Mouse (Mus musculus) limb, embryonic 14.5 days (tissue): ENCODE measurements around the gene Olfr457. TPM values are rescaled to one million over a fixed set of nuclear protein-coding genes. Genes with fewer than 3 reads are reported as not detected.

Experiments
- ATAC-seq: fragments of 200-750 bp; cut with Nextera tagmentation; 2 replicates; pipeline ENCODE4 v1.8.0; 2017; ENCODE audit warnings: low read depth, moderate number of reproducible peaks, moderate TSS enrichment; ENCODE audit not compliant: low FRiP score
- DNase-seq: peaks from one replicate; pipeline ENCODE4 v3.0.0-alpha.2; 2015; ENCODE audit warnings: low spot score
- H3K27ac ChIP-seq: fragments of 300-500 bp; sonication (generic); replicated peaks from 2 replicates; pipeline ENCODE4 v1.5.1; 2014; ENCODE audit warnings: low read depth, mild to moderate bottlenecking, low read length, moderate library complexity, mixed read lengths
- H3K27me3 ChIP-seq: fragments of 300-500 bp; sonication (generic); 2 replicates; pipeline ENCODE4 v1.6.1; 2014; ENCODE audit warnings: low read length, mixed read lengths; ENCODE audit not compliant: control insufficient read depth, insufficient read depth
- H3K36me3 ChIP-seq: fragments of 300-500 bp; sonication (generic); 2 replicates; pipeline ENCODE4 v1.6.1; 2014; ENCODE audit warnings: mild to moderate bottlenecking, low read length, moderate library complexity, mixed read lengths; ENCODE audit not compliant: control insufficient read depth, insufficient read depth
- H3K4me1 ChIP-seq: fragments of 300-500 bp; sonication (generic); 2 replicates; pipeline ENCODE4 v1.6.1; 2014; ENCODE audit warnings: antibody characterized with exemption, low read length, mixed read lengths; ENCODE audit not compliant: control insufficient read depth, insufficient read depth
- H3K4me2 ChIP-seq: fragments of 300-500 bp; sonication (generic); replicated peaks from 2 replicates; pipeline ENCODE4 v1.6.1; 2014; ENCODE audit warnings: low read depth, mild to moderate bottlenecking, low read length, moderate library complexity; ENCODE audit not compliant: severe bottlenecking
- H3K4me3 ChIP-seq: fragments of 300-500 bp; sonication (generic); replicated peaks from 2 replicates; pipeline ENCODE4 v1.5.1; 2014; ENCODE audit warnings: low read length
- H3K9ac ChIP-seq: fragments of 300-500 bp; sonication (generic); 2 replicates; pipeline ENCODE4 v1.6.1; 2014; ENCODE audit warnings: mild to moderate bottlenecking, low read depth, low read length, moderate library complexity; ENCODE audit not compliant: severe bottlenecking
- H3K9me3 ChIP-seq: fragments of 300-500 bp; sonication (generic); 2 replicates; pipeline ENCODE4 v1.6.1; 2016; ENCODE audit warnings: low read length; ENCODE audit not compliant: control insufficient read depth
- POLR2A ChIP-seq: fragments of 200-500 bp; IDR thresholded peaks from 2 replicates; pipeline ENCODE4 v1.8.0; 2012; ENCODE audit warnings: inconsistent platforms, mild to moderate bottlenecking, moderate library complexity, borderline replicate concordance; ENCODE audit not compliant: insufficient read depth, insufficient read length; ENCODE audit errors: extremely low read depth
- WGBS: fragments of 180-500 bp; shearing (Covaris S2); extraction: QIAGEN DNeasy Blood & Tissue Kit; methylation state at CpG from one replicate; pipeline ENCODE4 v1.1.7; 2014; 5-methylcytosine and 5-hydroxymethylcytosine counted together
- polyA plus RNA-seq, 2 experiments: library from polyadenylated mRNA; depleted of rRNA in 1 of 2; stranded (reverse) in 1 of 2; unstranded in 1 of 2; fragments of >200 nt; fragmentation: Nextera tagmentation in 1 of 2; extraction: Ambion mirVana in 1 of 2; gene quantifications; 2 replicates each; pipeline versions ENCODE4 v1.2.1 to v1.2.3; 2012 to 2014

Gene Olfr457
- polyA plus RNA-seq, 2 experiments, result not detected

DNA sequence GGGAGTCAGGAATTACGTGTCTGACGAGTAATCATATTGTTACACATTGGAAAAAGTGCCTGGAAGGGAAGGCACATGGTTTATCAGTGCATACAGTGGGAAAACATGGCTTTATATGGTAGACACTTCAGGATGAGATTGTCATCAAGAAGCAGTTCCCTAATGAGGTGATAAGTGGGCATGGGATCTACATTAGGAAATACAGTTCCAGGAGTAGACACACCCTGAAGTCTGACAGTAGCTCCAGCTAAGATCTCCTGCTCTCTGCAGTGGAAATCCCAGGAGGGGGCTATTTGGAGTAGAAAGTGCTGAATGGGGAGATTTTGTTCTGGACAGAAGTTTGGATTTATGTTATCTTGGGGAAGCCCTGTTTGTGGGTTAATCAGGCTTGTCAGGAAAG is 34.7 kb downstream of the Olfr457 start:
- no peak for TF ChIP-seq POLR2A
- no peaks in the 10 kb centered on the region for H3K27me3 ChIP-seq
- H3K9me3 ChIP-seq, result no peaks in the 10 kb centered on the region
- no peak overlapping the region for H3K4me3 ChIP-seq
- 75% methylated on average over 2 of the region's 2 CpGs for WGBS
- no peaks in the 10 kb centered on the region for H3K4me1 ChIP-seq
- H3K4me2 ChIP-seq, result no peak overlapping the region
- no peaks in the 10 kb centered on the region for H3K36me3 ChIP-seq
- no peak for ATAC-seq
- no peak overlapping the region for H3K9ac ChIP-seq
- no peak for DNase-seq
- H3K27ac ChIP-seq, result no peak overlapping the region

DNA sequence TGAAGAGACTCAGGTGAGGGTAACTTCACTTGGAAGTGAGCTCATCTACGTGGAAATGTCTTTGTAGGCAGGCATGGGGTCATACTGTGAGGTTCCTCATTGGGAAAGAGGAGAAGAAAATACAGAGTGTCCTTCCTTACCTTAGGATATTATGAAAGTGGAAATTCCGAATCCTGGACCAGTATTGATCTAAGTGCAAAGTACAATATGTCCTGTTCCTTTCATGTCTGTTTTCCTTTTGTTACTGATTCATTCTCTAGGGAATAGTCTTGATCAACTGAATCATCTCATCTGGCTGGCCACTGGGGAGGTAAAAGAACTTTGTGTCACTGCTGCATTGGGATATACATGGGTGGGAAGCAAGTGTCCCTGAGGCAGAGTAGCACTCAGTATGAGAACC is 40.6 kb downstream of the Olfr457 start:
- ATAC-seq, result no peak

GRCm38 (mm10) chr6:42434446-42434845 is 41.7 kb downstream of the Olfr457 start, which contains the start of gene Tas2r126:
Gene Tas2r126 (plus strand): TSS chr6:42434535.
- Histone ChIP-seq H3K9me3 (no peaks in the 10 kb centered on the region), H3K9ac (no peak within 1 kb of the TSS), H3K27me3 (no peaks in the 10 kb centered on the region), H3K4me1 (no peaks in the 10 kb centered on the region), H3K27ac (no peak within 1 kb of the TSS), H3K4me2 (no peak within 1 kb of the TSS), H3K36me3 (no peaks in the 10 kb centered on the region), H3K4me3 (no peak within 1 kb of the TSS)
- 88% methylated on average over 6 of the region's 6 CpGs for WGBS
- DNase-seq (no peak), ATAC-seq (no peak)
- TF ChIP-seq POLR2A, result no peak

More for the DNA sequence above, 40.6 kb downstream of the Olfr457 start:
- Histone ChIP-seq H3K9ac (no peak overlapping the region), H3K4me2 (no peak overlapping the region), H3K27ac (no peak overlapping the region), H3K27me3 (no peaks in the 10 kb centered on the region), H3K4me1 (no peaks in the 10 kb centered on the region), H3K9me3 (no peaks in the 10 kb centered on the region), H3K36me3 (no peaks in the 10 kb centered on the region), H3K4me3 (no peak overlapping the region)
- no peak for TF ChIP-seq POLR2A
- WGBS, result 68% methylated on average over 2 of the region's 2 CpGs
- DNase-seq, result no peak

DNA sequence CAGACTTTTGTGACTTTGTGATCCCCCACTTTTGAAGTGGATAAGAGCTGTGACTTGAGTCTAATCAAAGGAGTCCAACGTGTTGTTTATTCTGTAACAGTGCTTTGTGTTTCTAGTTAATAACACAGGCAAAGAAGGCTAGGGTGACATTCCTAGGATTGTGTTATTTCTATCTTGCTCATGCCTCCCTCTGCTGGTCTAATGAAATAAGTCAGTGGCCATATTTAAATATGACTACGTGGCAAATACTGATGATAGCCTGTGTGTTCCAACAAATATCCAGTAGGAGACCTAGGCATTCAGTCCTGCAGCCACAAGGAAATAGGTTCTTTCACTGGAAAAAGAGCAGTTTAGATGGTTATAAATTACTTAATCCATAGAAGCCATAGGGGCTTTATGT is 42.6 kb downstream of the Olfr457 start:
- Histone ChIP-seq H3K9ac (no peak overlapping the region), H3K27me3 (no peaks in the 10 kb centered on the region), H3K36me3 (no peaks in the 10 kb centered on the region), H3K27ac (no peak overlapping the region), H3K4me2 (no peak overlapping the region), H3K4me1 (no peaks in the 10 kb centered on the region), H3K4me3 (no peak overlapping the region), H3K9me3 (no peaks in the 10 kb centered on the region)
- WGBS, result 68% methylated on average over 2 of the region's 2 CpGs
- DNase-seq (no peak), ATAC-seq (no peak)
- TF ChIP-seq POLR2A, result no peak

DNA sequence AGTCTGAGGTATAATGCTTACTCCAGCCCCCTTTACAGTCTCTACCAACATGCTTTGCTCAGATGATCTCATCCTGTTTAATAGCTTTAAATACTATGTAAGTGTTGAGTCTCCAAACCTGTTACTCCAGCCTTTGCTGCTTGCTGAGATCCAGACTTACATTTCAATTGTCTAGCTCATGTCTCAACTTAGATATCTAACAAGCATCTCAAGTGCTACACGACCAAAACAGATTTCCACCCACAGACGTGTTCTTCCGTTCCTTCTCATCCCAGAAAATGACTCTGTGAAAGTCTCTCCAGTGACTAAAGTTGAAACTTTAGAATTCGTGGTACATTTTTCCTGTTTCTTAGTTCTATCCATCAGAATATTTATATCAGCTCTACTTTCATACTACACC is 49.8 kb downstream of the Olfr457 start:
- no peak overlapping the region for H3K4me3 ChIP-seq
- no peaks in the 10 kb centered on the region for H3K27me3 ChIP-seq
- no peak overlapping the region for H3K4me2 ChIP-seq
- no peak for TF ChIP-seq POLR2A
- ATAC-seq (no peak), DNase-seq (no peak)
- no peak overlapping the region for H3K27ac ChIP-seq
- no peak overlapping the region for H3K9ac ChIP-seq
- WGBS, result 83% methylated on average over 4 of the region's 4 CpGs
- H3K9me3 ChIP-seq, result no peaks in the 10 kb centered on the region
- no peaks in the 10 kb centered on the region for H3K4me1 ChIP-seq
- H3K36me3 ChIP-seq, result no peaks in the 10 kb centered on the region

- ATAC-seq (no peak), DNase-seq (no peak)
- H3K4me3 ChIP-seq, result no peak overlapping the region
- no peaks in the 10 kb centered on the region for H3K4me1 ChIP-seq
- no peak overlapping the region for H3K4me2 ChIP-seq
- H3K36me3 ChIP-seq, result no peaks in the 10 kb centered on the region
- no peak overlapping the region for H3K9ac ChIP-seq
- 95% methylated on average over 3 of the region's 3 CpGs for WGBS
- no peak overlapping the region for H3K27ac ChIP-seq
- H3K27me3 ChIP-seq, result no peaks in the 10 kb centered on the region
- TF ChIP-seq POLR2A, result no peak
- H3K9me3 ChIP-seq, result no peaks in the 10 kb centered on the region
These were observed 51.7 kb downstream of the Olfr457 start for GRCm38 (mm10) chr6:42424472-42424871.
